In genomic region chr2:62646014-62646645, GRCm38 (mm10) we compare ENCODE assay signal across 8 mouse cellular contexts. TPM values are rescaled to one million over a fixed set of nuclear protein-coding genes. Genes with fewer than 3 reads are reported as not detected.
A peak's percentile ranks its signal among the peaks of the same experiment; 100 is the strongest.
DNase-seq lines count a peak whose midpoint lies in the region; ATAC-seq and TF ChIP-seq lines count a peak whose summit lies in the region.

Gene Ifih1, minus strand, starts transcription at chr2:62646255.

- no peak for DNase-seq in frontal cortex, adult 2 months (ENCODE audit: extremely low spot score in 1 of 2, low spot score in 1 of 2)
- DNase-seq in liver, postnatal 0 days = peak; percentile 85
- peak; percentile 78 for DNase-seq in thymus, adult 2 months

- peak within 1 kb of the TSS; percentile 76 for H3K9ac ChIP-seq in intestine, embryonic 16.5 days (ENCODE audit: low read depth, low read length)
- H3K9ac ChIP-seq in liver, postnatal 0 days (replicated peaks) = peak within 1 kb of the TSS; percentile 68
- H3K9ac ChIP-seq in neural tube, embryonic 12.5 days = peak within 1 kb of the TSS; percentile 38; the same call in 1 of the 2 replicates

- TF ChIP-seq POLR2A in cortical plate, adult 2 months (IDR thresholded peaks at IDR 0.05; ENCODE audit: extremely low read depth, insufficient read depth, low read length) = no peak
- TF ChIP-seq POLR2A in thymus, adult 2 months (IDR thresholded peaks at IDR 0.05; ENCODE audit: control insufficient read depth, extremely low read depth, insufficient read depth, low read length, poor library complexity) = no peak

- H3K9me3 ChIP-seq in intestine, embryonic 16.5 days (ENCODE audit: control insufficient read depth, low read length) = no peaks in the 10 kb centered on the region
- no peaks in the 10 kb centered on the region for H3K9me3 ChIP-seq in liver, postnatal 0 days (ENCODE audit: low read length)
- H3K9me3 ChIP-seq in neural tube, embryonic 12.5 days = no peaks in the 10 kb centered on the region

- peak within 1 kb of the TSS; percentile 55 for H3K4me3 ChIP-seq in cortical plate, adult 2 months (ENCODE audit: insufficient read depth, low read length)
- H3K4me3 ChIP-seq in intestine, embryonic 16.5 days (ENCODE audit: low read length) = peak within 1 kb of the TSS; percentile 73
- peak within 1 kb of the TSS; percentile 68 for H3K4me3 ChIP-seq in liver, postnatal 0 days (ENCODE audit: low read depth, low read length)
- peak within 1 kb of the TSS; percentile 39 for H3K4me3 ChIP-seq in neural tube, embryonic 12.5 days
- H3K4me3 ChIP-seq in thymus, adult 2 months (ENCODE audit: control insufficient read depth, insufficient read depth, low read length) = peak within 1 kb of the TSS; percentile 76

- H3K27ac ChIP-seq in cortical plate, adult 2 months (ENCODE audit: insufficient read depth, low read length) = no peak within 1 kb of the TSS
- peak within 1 kb of the TSS; percentile 86 for H3K27ac ChIP-seq in intestine, embryonic 16.5 days (ENCODE audit: low read length)
- H3K27ac ChIP-seq in liver, postnatal 0 days (ENCODE audit: low read depth) = peak within 1 kb of the TSS; percentile 85
- no peak within 1 kb of the TSS for H3K27ac ChIP-seq in neural tube, embryonic 12.5 days
- H3K27ac ChIP-seq in thymus, adult 2 months (ENCODE audit: control insufficient read depth, insufficient read depth, low read length) = peak within 1 kb of the TSS; percentile 34

- TF ChIP-seq EP300 in liver, postnatal 0 days (IDR thresholded peaks at IDR 0.05; ENCODE audit: low read depth) = no peak

- no peaks in the 10 kb centered on the region for H3K36me3 ChIP-seq in intestine, embryonic 16.5 days (ENCODE audit: control insufficient read depth, insufficient read depth, low read length)
- H3K36me3 ChIP-seq in liver, postnatal 0 days (replicated peaks; ENCODE audit: insufficient read depth, low read length) = no peaks in the 10 kb centered on the region
- H3K36me3 ChIP-seq in neural tube, embryonic 12.5 days = no peaks in the 10 kb centered on the region
- no peaks in the 10 kb centered on the region for H3K36me3 ChIP-seq in thymus, adult 2 months (ENCODE audit: control insufficient read depth, insufficient read depth, low read length)

- TF ChIP-seq CTCF in cortical plate, adult 2 months (IDR thresholded peaks at IDR 0.05; ENCODE audit: extremely low read depth, insufficient read depth, low read length) = no peak
- peak; percentile 68 for TF ChIP-seq CTCF in liver, postnatal 0 days (IDR thresholded peaks at IDR 0.05; ENCODE audit: low read depth)
- peak; percentile 44; the same call in 1 of the 2 replicates for TF ChIP-seq CTCF in thymus, adult 2 months (IDR thresholded peaks at IDR 0.05; ENCODE audit: borderline replicate concordance, control insufficient read depth, extremely low read depth, insufficient read depth, low read length, poor library complexity)

- peak within 1 kb of the TSS; percentile 71 for H3K4me2 ChIP-seq in intestine, embryonic 16.5 days (ENCODE audit: low read depth, low read length)
- peak within 1 kb of the TSS; percentile 76 for H3K4me2 ChIP-seq in liver, postnatal 0 days (ENCODE audit: low read depth, low read length)
- peak within 1 kb of the TSS; percentile 71 for H3K4me2 ChIP-seq in neural tube, embryonic 12.5 days (replicated peaks)

- peak; percentile 76 for ATAC-seq in frontal cortex, adult (ENCODE audit: low TSS enrichment)
- ATAC-seq in granulocyte monocyte progenitor cell, adult 5-6 weeks (replicated peaks; ENCODE audit: poor library complexity, severe bottlenecking) = peak; percentile 90
- peak; percentile 96 for ATAC-seq in intestine, embryonic 16.5 days
- peak; percentile 90 for ATAC-seq in liver, postnatal 0 days
- ATAC-seq in neural tube, embryonic 12.5 days (ENCODE audit: low FRiP score, low read depth) = peak; percentile 86

- no peaks in the 10 kb centered on the region for H3K4me1 ChIP-seq in cortical plate, adult 2 months (ENCODE audit: control insufficient read depth, insufficient read depth, low read length)
- peaks cover 9% of the 10 kb centered on the region for H3K4me1 ChIP-seq in intestine, embryonic 16.5 days (ENCODE audit: control insufficient read depth, insufficient read depth, low read length)
- peaks cover 19% of the 10 kb centered on the region for H3K4me1 ChIP-seq in liver, postnatal 0 days (ENCODE audit: insufficient read depth)
- H3K4me1 ChIP-seq in neural tube, embryonic 12.5 days = no peaks in the 10 kb centered on the region; the same call in none of the 2 replicates
- peaks cover 8% of the 10 kb centered on the region for H3K4me1 ChIP-seq in thymus, adult 2 months (replicated peaks; ENCODE audit: control insufficient read depth, insufficient read depth, low read length)

- H3K27me3 ChIP-seq in intestine, embryonic 16.5 days (replicated peaks; ENCODE audit: control insufficient read depth, insufficient read depth, low read length) = no peaks in the 10 kb centered on the region
- no peaks in the 10 kb centered on the region for H3K27me3 ChIP-seq in liver, postnatal 0 days (ENCODE audit: insufficient read depth, low read length)
- H3K27me3 ChIP-seq in neural tube, embryonic 12.5 days (replicated peaks) = no peaks in the 10 kb centered on the region
- H3K27me3 ChIP-seq in thymus, adult 2 months (ENCODE audit: control insufficient read depth, insufficient read depth, low read length) = no peaks in the 10 kb centered on the region

- WGBS in intestine, embryonic 16.5 days = under 1% methylated on average over 30 of the region's 30 CpGs
- under 1% methylated on average over 30 of the region's 30 CpGs for WGBS in liver, postnatal 0 days (ENCODE audit: insufficient replicate concordance)
- under 1% methylated on average over 30 of the region's 30 CpGs for whole genome bisulfite sequencing in neural tube, embryonic 12.5 days
- whole genome bisulfite sequencing in thymus, adult 2 months = 1% methylated on average over 30 of the region's 30 CpGs

RNA-seq across cellular contexts. Expression of gene Ifih1, which starts in this region (rescaled TPM):
- polyA plus RNA-seq in frontal cortex, adult 2 months (2012; rRNA removed) = 2.6 and 3.0 TPM in 2 replicates
- 2.1 and 2.4 TPM in 2 replicates for polyA plus RNA-seq in cortical plate, adult 2 months (2012; rRNA removed)
- total RNA-seq in granulocyte monocyte progenitor cell, adult 5-6 weeks (2014; fragmentation: Nextera tagmentation) = 8.8 and 10.1 TPM in 2 replicates
- total RNA-seq in granulocyte monocyte progenitor cell, adult 5-6 weeks (2017) = 14.4 and 19.9 TPM in 2 replicates
- polyA plus RNA-seq in intestine, embryonic 16.5 days (2015; fragmentation: Nextera tagmentation; extraction: Ambion mirVana) = 6.0 and 6.4 TPM in 2 replicates
- 5.9 and 6.2 TPM in 2 replicates for polyA plus RNA-seq in liver, postnatal 0 days (2015; fragmentation: Nextera tagmentation; extraction: Ambion mirVana)
- 1.6 and 2.0 TPM in 2 replicates for polyA plus RNA-seq in neural tube, embryonic 12.5 days (2016; fragmentation: Nextera tagmentation; extraction: Ambion mirVana)
- polyA plus RNA-seq in thymus, adult 2 months (2012; rRNA removed) = 6.1 and 7.3 TPM in 2 replicates

Comparison
In these comparisons a context has a peak if more than half of its experiments do, and no peak if none do; other contexts are left out.
1. DNase-seq: peak in liver, postnatal 0 days (single experiment) and thymus, adult 2 months (single experiment); none in frontal cortex, adult 2 months (0 of 2).
2. H3K27ac ChIP-seq: peak in intestine, embryonic 16.5 days (single experiment), liver, postnatal 0 days (single experiment) and thymus, adult 2 months (single experiment); none in cortical plate, adult 2 months (single experiment) and neural tube, embryonic 12.5 days (single experiment).
3. Peak in every context shown above with its lines, with median percentiles within 50 percentile points of each other: ATAC-seq, H3K4me3 ChIP-seq, H3K4me2 ChIP-seq and H3K9ac ChIP-seq.